Mouse (Mus musculus) liver, embryonic 15.5 days (tissue): ENCODE measurements around the gene Bhlhe40. TPM values are rescaled to one million over a fixed set of nuclear protein-coding genes. Genes with fewer than 3 reads are reported as not detected.

Source experiments
- polyA plus RNA-seq: library from polyadenylated mRNA; unstranded; fragments of >200 nt; fragmentation: Nextera tagmentation; extraction: Ambion mirVana; gene quantifications from 2 replicates; pipeline ENCODE4 v1.2.1, GENCODE M21; 2015

The Bhlhe40 gene
- polyA plus RNA-seq, 1 experiment from 2014 or later = 13.2 TPM

Other genes with a start within 250 kb of the Bhlhe40 start
- gene Arl8b, start 122.5 kb downstream of the Bhlhe40 start, polyA plus RNA-seq = 31.0 and 32.7 TPM in 2 replicates
- 18.5 and 18.9 TPM in 2 replicates for gene Edem1, start 168.0 kb downstream of the Bhlhe40 start, polyA plus RNA-seq